Mouse (Mus musculus) embryo, embryonic 11 days (tissue): ENCODE measurements at regions not wholly inside any gene's neighbourhood (a gene's known extent, or its start where the extent isn't known, plus 50 kb on each side); places are given as distances from the start of the nearest gene placed in this dataset.

ENCODE experiments used
- DNase-seq: peaks from one replicate; pipeline ENCODE4 v3.0.0-alpha.2; 2015

- peak; percentile 60 for DNase-seq
Observed at GRCm38 (mm10) chr6:117332641-117333040, 164.3 kb downstream of the Cxcl12 start.

GRCm38 (mm10) chr6:117342123-117342522, 173.8 kb downstream of the Cxcl12 start:
- DNase-seq = no peak

- no peak for DNase-seq
Observed at GRCm38 (mm10) chr6:117347356-117347755, 179.0 kb downstream of the Cxcl12 start.

- DNase-seq = no peak
Observed at GRCm38 (mm10) chr6:117351846-117352245, 183.5 kb downstream of the Cxcl12 start.

- DNase-seq = no peak
Observed at GRCm38 (mm10) chr6:117353091-117353490, 184.8 kb downstream of the Cxcl12 start.

GRCm38 (mm10) chr6:117356101-117356500, 187.8 kb downstream of the Cxcl12 start:
- no peak for DNase-seq

GRCm38 (mm10) chr6:117359401-117359800, 191.1 kb downstream of the Cxcl12 start:
- DNase-seq = no peak

GRCm38 (mm10) chr6:117366563-117366962, 198.2 kb downstream of the Cxcl12 start:
- DNase-seq = no peak

- DNase-seq = no peak
Observed at GRCm38 (mm10) chr6:117375989-117376388, 207.7 kb downstream of the Cxcl12 start.

- DNase-seq = no peak
Observed at GRCm38 (mm10) chr6:117379904-117380303, 211.6 kb downstream of the Cxcl12 start.

- no peak for DNase-seq
Observed at GRCm38 (mm10) chr6:117390233-117390848, 222.0 kb downstream of the Cxcl12 start.

- no peak for DNase-seq
Observed at GRCm38 (mm10) chr6:117393480-117393879, 225.1 kb downstream of the Cxcl12 start.

GRCm38 (mm10) chr6:117405589-117406311, 237.4 kb downstream of the Cxcl12 start:
- DNase-seq = no peak

GRCm38 (mm10) chr6:117406312-117406595, 237.9 kb downstream of the Cxcl12 start:
- no peak for DNase-seq

- DNase-seq = peak; percentile 55
Observed at GRCm38 (mm10) chr6:117406757-117407156, 238.4 kb downstream of the Cxcl12 start.

- peak; percentile 58 for DNase-seq
Observed at GRCm38 (mm10) chr6:117407206-117407858, 239.0 kb downstream of the Cxcl12 start.

GRCm38 (mm10) chr6:117407953-117408352, 239.6 kb downstream of the Cxcl12 start:
- DNase-seq = no peak

GRCm38 (mm10) chr6:117408971-117409783, 240.8 kb downstream of the Cxcl12 start:
- no peak for DNase-seq

GRCm38 (mm10) chr6:117414926-117415325, 246.6 kb downstream of the Cxcl12 start:
- DNase-seq = no peak

- no peak for DNase-seq
Observed at GRCm38 (mm10) chr6:117415901-117416300, 247.6 kb downstream of the Cxcl12 start.

GRCm38 (mm10) chr6:117416461-117416860, 248.1 kb downstream of the Cxcl12 start:
- no peak for DNase-seq

GRCm38 (mm10) chr6:117422846-117423573, 254.7 kb downstream of the Cxcl12 start:
- DNase-seq = no peak

GRCm38 (mm10) chr6:117426363-117426762, 258.0 kb downstream of the Cxcl12 start:
- no peak for DNase-seq
